8 mouse cellular contexts compared by ENCODE assay signal in genomic region chr8:125513935-125514334, GRCm38 (mm10). TPM values are rescaled to one million over a fixed set of nuclear protein-coding genes. Genes with fewer than 3 reads are reported as not detected.
DNase-seq lines count a peak whose midpoint lies in the region; ATAC-seq lines count a peak whose summit lies in the region.

No protein-coding gene starts in this region.

- H3K9me3 ChIP-seq in heart, embryonic 13.5 days, result no peaks in the 10 kb centered on the region
- no peaks in the 10 kb centered on the region for H3K9me3 ChIP-seq in limb, embryonic 15.5 days

- peak overlapping the region; percentile 13; the same call in 1 of the 2 replicates for H3K4me3 ChIP-seq in heart, embryonic 13.5 days
- H3K4me3 ChIP-seq in limb, embryonic 15.5 days, result no peak overlapping the region

- peak overlapping the region; percentile 80 for H3K9ac ChIP-seq in heart, embryonic 13.5 days
- H3K9ac ChIP-seq in limb, embryonic 15.5 days, result no peak overlapping the region

- ATAC-seq in heart, embryonic 13.5 days (ENCODE audit: extremely low read depth, insufficient number of reproducible peaks, low FRiP score, low TSS enrichment), result peak; percentile 10; the same call in 1 of the 2 replicates
- no peak for ATAC-seq in limb, embryonic 15.5 days (ENCODE audit: insufficient number of reproducible peaks, low FRiP score, low TSS enrichment, low read depth)

- intact Hi-C loops in left cerebral cortex, postnatal 14 days (cut with DNase I), result no loop called here
- intact Hi-C loops in gastrocnemius, postnatal 14 days (cut with DNase I; ENCODE audit: low total_unique reads), result no loop called here

- peak overlapping the region; percentile 54 for H3K4me2 ChIP-seq in heart, embryonic 13.5 days
- no peak overlapping the region for H3K4me2 ChIP-seq in limb, embryonic 15.5 days

- WGBS in heart, embryonic 13.5 days, result 11% methylated on average over 5 of the region's 5 CpGs
- WGBS in limb, embryonic 15.5 days, result 45% methylated on average over 5 of the region's 5 CpGs

- H3K27me3 ChIP-seq in heart, embryonic 13.5 days (replicated peaks), result no peaks in the 10 kb centered on the region
- no peaks in the 10 kb centered on the region for H3K27me3 ChIP-seq in limb, embryonic 15.5 days

- peaks cover 99% of the 10 kb centered on the region for H3K4me1 ChIP-seq in heart, embryonic 13.5 days
- peaks cover 9% of the 10 kb centered on the region for H3K4me1 ChIP-seq in limb, embryonic 15.5 days

- DNase-seq in ES-CJ7 (ENCODE audit: low read depth, low spot score) (peak; percentile 35), ZHBTc4 (ENCODE audit: low read depth, low spot score) (peak; percentile 64)
- DNase-seq in natural killer cell, adult 2 months (ENCODE audit: low spot score in 2 of 2), result no peak
- no peak for DNase-seq in left cerebral cortex, postnatal 14 days (ENCODE audit: low spot score in 2 of 2)
- no peak for DNase-seq in adrenal gland, adult (ENCODE audit: inconsistent age in 2 of 2, low spot score in 1 of 2)
- no peak for DNase-seq in gastrocnemius, postnatal 14 days

- H3K36me3 ChIP-seq in heart, embryonic 13.5 days, result peaks cover 9% of the 10 kb centered on the region; the same call in 1 of the 2 replicates
- H3K36me3 ChIP-seq in limb, embryonic 15.5 days, result no peaks in the 10 kb centered on the region

- peak overlapping the region; percentile 98 for H3K27ac ChIP-seq in heart, embryonic 13.5 days (replicated peaks)
- H3K27ac ChIP-seq in limb, embryonic 15.5 days, result peak overlapping the region; percentile 28; the same call in 1 of the 2 replicates

RNA-seq across cellular contexts. Expression of gene Sipa1l2, which starts 55.7 kb away (rescaled TPM):
- 19.7 and 20.2 TPM in 2 replicates for polyA plus RNA-seq in heart, embryonic 13.5 days (2015; fragmentation: Nextera tagmentation; extraction: Ambion mirVana)
- polyA plus RNA-seq in limb, embryonic 15.5 days (2015; fragmentation: Nextera tagmentation; extraction: Ambion mirVana), result 12.0 and 12.7 TPM in 2 replicates
- 10 to 100 TPM; 37.7 to 41.5 TPM for total RNA-seq in left cerebral cortex, postnatal 14 days (2021)
- total RNA-seq in gastrocnemius, postnatal 14 days (2021), result 10 to 100 TPM in 1 of 2 experiments, 1 to 10 TPM in 1; 8.8 to 10.1 TPM

Comparison
In these comparisons a context has a peak if more than half of its experiments do, and no peak if none do; other contexts are left out.
1. DNase-seq: peak in ES-CJ7 (single experiment) and ZHBTc4 (single experiment); none in natural killer cell, adult 2 months (0 of 2), left cerebral cortex, postnatal 14 days (0 of 2), adrenal gland, adult (0 of 2) and gastrocnemius, postnatal 14 days (single experiment).